Mouse (Mus musculus) ZHBTc4 (cell line): ENCODE measurements around the gene Zfp354b.

Experiments used
- DNase-seq: peaks from one replicate; pipeline ENCODE4 v3.0.0-alpha.2; 2011; ENCODE audit warnings: low read depth, low spot score

Zfp354b gene

GRCm38 (mm10) chr11:50931451-50931866 is at the start of gene Zfp354b:
Gene Zfp354b (minus strand): TSS chr11:50931633.
- DNase-seq, result peak; percentile 92

GRCm38 (mm10) chr11:50977216-50977615 is 45.8 kb upstream of the Zfp354b start:
- peak; percentile 42 for DNase-seq

- no peak for DNase-seq
These were observed 34.8 kb upstream of the Zfp354b start, which contains the start of gene Olfr1378 for GRCm38 (mm10) chr11:50966230-50966629. Gene Olfr1378 (plus strand): TSS chr11:50966530.

- DNase-seq, result no peak
These were observed 33.5 kb upstream of the Zfp354b start for GRCm38 (mm10) chr11:50964886-50965285.

GRCm38 (mm10) chr11:50953665-50954064 is 22.2 kb upstream of the Zfp354b start, which contains the start of gene Prop1:
Gene Prop1 (minus strand): TSS chr11:50953765.
- DNase-seq, result no peak

GRCm38 (mm10) chr11:50952290-50952689 is 20.9 kb upstream of the Zfp354b start:
- DNase-seq, result peak; percentile 40

GRCm38 (mm10) chr11:50943506-50943905 is 12.1 kb upstream of the Zfp354b start, which contains the start of gene 4933414I15Rik:
Gene 4933414I15Rik (minus strand): TSS chr11:50943765.
- DNase-seq, result no peak

- DNase-seq, result no peak
These were observed 11.0 kb upstream of the Zfp354b start for GRCm38 (mm10) chr11:50942386-50942785.

GRCm38 (mm10) chr11:50939621-50940366 is 8.4 kb upstream of the Zfp354b start:
- DNase-seq, result peak; percentile 76

- DNase-seq, result no peak
These were observed 7.0 kb upstream of the Zfp354b start for GRCm38 (mm10) chr11:50938435-50938834.

GRCm38 (mm10) chr11:50932040-50932439 is 607 bp upstream of the Zfp354b start:
- DNase-seq, result no peak

- no peak for DNase-seq
These were observed 412 bp downstream of the Zfp354b start for GRCm38 (mm10) chr11:50931021-50931420.

- DNase-seq, result no peak
These were observed 891 bp downstream of the Zfp354b start for GRCm38 (mm10) chr11:50930469-50931014.

GRCm38 (mm10) chr11:50915671-50916320 is 15.6 kb downstream of the Zfp354b start, which contains the start of gene Zfp2:
Gene Zfp2 (minus strand): TSS chr11:50916165.
- peak; percentile 97 for DNase-seq

- DNase-seq, result no peak
These were observed 17.0 kb downstream of the Zfp354b start for GRCm38 (mm10) chr11:50914461-50914860.

- DNase-seq, result peak; percentile 65
These were observed 18.1 kb downstream of the Zfp354b start for GRCm38 (mm10) chr11:50913301-50913700.

- no peak for DNase-seq
These were observed 23.3 kb downstream of the Zfp354b start for GRCm38 (mm10) chr11:50908136-50908535.

GRCm38 (mm10) chr11:50897359-50897758 is 34.1 kb downstream of the Zfp354b start:
- DNase-seq, result peak; percentile 81

- peak; percentile 59 for DNase-seq
These were observed 39.0 kb downstream of the Zfp354b start for GRCm38 (mm10) chr11:50892441-50892840.

- peak; percentile 94 for DNase-seq
These were observed 43.9 kb downstream of the Zfp354b start, which contains the start of gene Zfp454 for GRCm38 (mm10) chr11:50887390-50888128. Gene Zfp454 (minus strand): TSS chr11:50887651.

- DNase-seq, result no peak
These were observed 44.5 kb downstream of the Zfp354b start for GRCm38 (mm10) chr11:50886933-50887293.
